Mouse (Mus musculus) left cerebral cortex, adult 2 months (tissue): ENCODE measurements around the gene Mau2. TPM values are rescaled to one million over a fixed set of nuclear protein-coding genes. Genes with fewer than 3 reads are reported as not detected.
"Not testable (repeated sequence)": the region's sequence is repeated elsewhere in the genome, so short reads cannot be mapped to it uniquely, and the experiment has no call there.

ENCODE experiments used
- DNase-seq, 2 experiments: peaks; one replicate each; pipeline ENCODE4 v3.0.0; 2021 to 2022; ENCODE audit warnings: low spot score in 2 of 2, mixed read lengths in 1 of 2; ENCODE audit errors: extremely low spot score in 1 of 2
- H3K27ac ChIP-seq: fragments of 200-600 bp; 2 replicates; pipeline ENCODE4 v1.8.1; 2022
- H3K4me3 ChIP-seq: fragments of 200-600 bp; 2 replicates; pipeline ENCODE4 v1.8.1; 2022
- CTCF ChIP-seq: fragments of 200-600 bp; IDR thresholded peaks from 2 replicates; pipeline ENCODE4 v1.8.1; 2022; ENCODE audit warnings: antibody characterized with exemption, mild to moderate bottlenecking, moderate library complexity
- intact Hi-C: fragments of 180-260 bp; cut with DNase I; formaldehyde crosslinking; loops from one replicate; pipeline ENCODE4 v1.15.1; 2025
- total RNA-seq, 2 experiments: library from RNA; stranded (reverse); gene quantifications; 2 replicates each; pipeline ENCODE4 v1.2.3; 2021

Gene Mau2
- total RNA-seq, 2 experiments from 2014 or later = 74.4 to 75.2 TPM

- Histone ChIP-seq H3K4me3 (peak within 1 kb of the TSS; percentile 80), H3K27ac (peak within 1 kb of the TSS; percentile 65; the same call in 1 of the 2 replicates)
- peak; percentile 100 for DNase-seq
- no peak; the same call in 1 of the 2 replicates for TF ChIP-seq CTCF
- intact Hi-C loops = loop anchor here (5.0 kb wide), 1 partner anchor 124 kb away; no protein-coding TSS in a partner anchor
These were observed 46.6 kb downstream of the Mau2 start, which contains the start of gene Gatad2a for GRCm38 (mm10) chr8:69995776-69996588. Gatad2a (minus strand) TSS chr8:69996384.

- DNase-seq = no peak
- no peak for TF ChIP-seq CTCF
- H3K27ac ChIP-seq = peak overlapping the region; percentile 65; the same call in 1 of the 2 replicates
- intact Hi-C loops = loop anchor here (5.0 kb wide), 1 partner anchor 123 kb away; no protein-coding TSS in a partner anchor
- peak overlapping the region; percentile 80 for H3K4me3 ChIP-seq
These were observed 47.1 kb downstream of the Mau2 start for GRCm38 (mm10) chr8:69995422-69995775.

GRCm38 (mm10) chr8:69988936-69989335, 53.6 kb downstream of the Mau2 start:
- H3K4me3 ChIP-seq, H3K27ac ChIP-seq, intact Hi-C loops, DNase-seq: not testable (repeated sequence)

GRCm38 (mm10) chr8:69987744-69988143, 54.8 kb downstream of the Mau2 start:
- no peak overlapping the region for H3K27ac ChIP-seq
- DNase-seq = no peak
- H3K4me3 ChIP-seq = no peak overlapping the region
- no peak for TF ChIP-seq CTCF
- intact Hi-C loops = no loop called here

- no peak overlapping the region for H3K27ac ChIP-seq
- intact Hi-C loops = no loop called here
- DNase-seq = no peak
- no peak for TF ChIP-seq CTCF
- H3K4me3 ChIP-seq = no peak overlapping the region
These were observed 57.5 kb downstream of the Mau2 start for GRCm38 (mm10) chr8:69984876-69985553.

GRCm38 (mm10) chr8:69978456-69978855, 64.1 kb downstream of the Mau2 start:
- Histone ChIP-seq H3K27ac (no peak overlapping the region), H3K4me3 (no peak overlapping the region)
- intact Hi-C loops = no loop called here
- no peak for DNase-seq
- TF ChIP-seq CTCF = no peak

GRCm38 (mm10) chr8:69974806-69975205, 67.7 kb downstream of the Mau2 start:
- intact Hi-C loops = no loop called here
- no peak for DNase-seq
- Histone ChIP-seq H3K27ac (peak overlapping the region; percentile 69; the same call in 1 of the 2 replicates), H3K4me3 (peak overlapping the region; percentile 95)
- no peak for TF ChIP-seq CTCF

- intact Hi-C loops = no loop called here
- H3K27ac ChIP-seq = peak overlapping the region; percentile 69; the same call in 1 of the 2 replicates
- DNase-seq = peak; percentile 90 to 92
- H3K4me3 ChIP-seq = peak overlapping the region; percentile 95
- no peak for TF ChIP-seq CTCF
These were observed 68.3 kb downstream of the Mau2 start for GRCm38 (mm10) chr8:69974194-69974614.

GRCm38 (mm10) chr8:69973442-69974161, 68.9 kb downstream of the Mau2 start:
- intact Hi-C loops = no loop called here

GRCm38 (mm10) chr8:69973063-69973441, 69.5 kb downstream of the Mau2 start:
- DNase-seq = no peak
- Histone ChIP-seq H3K27ac (no peak overlapping the region), H3K4me3 (peak overlapping the region; percentile 95)
- intact Hi-C loops = no loop called here
- no peak for TF ChIP-seq CTCF

More at GRCm38 (mm10) chr8:69973442-69974161, 68.9 kb downstream of the Mau2 start:
- DNase-seq = peak; percentile 13 to 21
- TF ChIP-seq CTCF = no peak
- peak overlapping the region; percentile 64 for H3K27ac ChIP-seq
- H3K4me3 ChIP-seq = peak overlapping the region; percentile 95

- no peak for TF ChIP-seq CTCF
These were observed 71.7 kb downstream of the Mau2 start for GRCm38 (mm10) chr8:69970880-69971279.

More at GRCm38 (mm10) chr8:69970880-69971279, 71.7 kb downstream of the Mau2 start:
- no peak overlapping the region for H3K4me3 ChIP-seq
- intact Hi-C loops = no loop called here
- no peak for DNase-seq
- no peak overlapping the region for H3K27ac ChIP-seq
